Mouse (Mus musculus) E14TG2a.4 (cell line): Measurements from ENCODE around the gene Fnip2.

Experiments
- CTCF ChIP-seq: conservative IDR thresholded peaks from 2 replicates; pipeline ENCODE4 v1.5.1; 2014; ENCODE audit warnings: low read length
- NANOG ChIP-seq: IDR thresholded peaks from 2 replicates; pipeline ENCODE4 v1.6.1; 2014; ENCODE audit warnings: borderline replicate concordance, low read length, mixed read lengths

- no peak for TF ChIP-seq CTCF
- TF ChIP-seq NANOG = no peak
These were observed 30.6 kb downstream of the Fnip2 start for GRCm38 (mm10) chr3:79537023-79537422.
